Mouse (Mus musculus) c-Kit-positive CD71-positive TER-119-negative erythroid progenitor cells, embryonic 14.5 days (primary cell): Measurements from ENCODE around the gene Tusc2.
A peak's percentile ranks its signal among the peaks of the same experiment; 100 is the strongest.
"Not testable (repeated sequence)": the region's sequence is repeated elsewhere in the genome, so short reads cannot be mapped to it uniquely, and the experiment has no call there.

Experiments
- DNase-seq: peaks from one replicate; pipeline ENCODE4 v3.0.0-alpha.2; 2013; ENCODE audit warnings: low read depth

Tusc2 gene

DNA sequence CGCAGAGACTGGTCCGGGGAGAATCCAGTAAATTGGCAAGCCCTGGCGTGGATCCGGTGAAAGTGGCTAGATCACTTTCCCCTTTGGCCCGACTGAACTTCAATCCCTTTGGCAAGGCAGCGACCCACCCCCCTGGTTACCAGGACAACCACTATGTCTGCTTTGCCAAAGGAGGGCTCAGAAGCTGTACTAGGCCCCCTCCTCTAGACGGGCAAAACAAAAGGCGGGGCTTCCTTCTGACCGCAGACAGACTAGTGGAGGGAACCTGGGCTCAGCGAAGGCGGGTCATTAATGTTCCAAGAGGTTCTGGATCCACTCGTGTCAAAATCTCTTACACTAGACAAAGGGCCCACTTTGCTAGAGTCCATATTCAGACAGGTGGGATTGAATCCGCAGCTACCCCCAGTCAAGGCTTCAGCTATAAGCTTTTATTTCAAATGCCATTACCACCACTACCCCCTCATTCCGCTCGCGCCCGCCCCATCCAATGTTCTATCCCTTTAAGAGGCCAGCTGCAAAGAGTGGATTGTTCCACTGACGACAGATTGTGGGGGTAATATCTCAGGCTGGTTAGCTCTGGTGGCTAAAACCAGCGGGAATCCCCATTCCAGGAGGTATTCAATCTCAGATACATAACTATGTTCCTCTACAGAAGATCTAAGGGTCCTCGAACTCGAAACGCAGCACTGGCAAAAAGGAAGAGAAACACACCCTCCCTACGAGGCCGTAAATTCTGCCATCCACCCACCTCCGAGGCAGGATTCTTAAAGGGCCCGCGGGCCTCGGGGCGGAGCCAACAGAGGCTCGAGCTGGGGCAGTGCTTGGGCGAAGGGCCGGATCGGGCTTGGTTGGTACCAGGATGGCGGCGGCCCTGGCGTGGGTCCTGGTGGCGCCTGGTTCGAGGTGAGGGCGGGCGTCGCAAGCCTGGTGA lies 5.5 kb downstream of the Tusc2 start:
- DNase-seq: peak; percentile 85

DNA sequence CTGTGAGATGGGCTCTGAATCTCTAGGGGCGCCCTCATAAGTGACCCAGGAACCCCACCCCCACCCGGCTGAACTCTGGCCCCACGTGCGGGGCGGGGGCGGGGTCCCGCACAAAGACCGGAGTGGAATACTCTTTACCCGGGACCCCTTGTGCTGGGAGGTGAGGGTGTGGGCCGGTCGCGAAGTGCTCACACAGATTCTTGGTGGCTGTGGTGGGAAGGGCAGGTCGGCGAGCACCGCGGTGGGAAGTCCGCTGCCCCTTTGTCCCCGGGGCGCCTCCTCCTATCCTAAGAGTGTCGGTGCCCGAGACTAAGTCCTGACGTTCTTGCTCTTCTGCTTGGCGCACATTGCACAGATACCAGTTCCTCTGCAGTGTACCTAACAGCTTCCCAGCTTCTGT lies 6.2 kb downstream of the Tusc2 start:
- DNase-seq: no peak

DNA sequence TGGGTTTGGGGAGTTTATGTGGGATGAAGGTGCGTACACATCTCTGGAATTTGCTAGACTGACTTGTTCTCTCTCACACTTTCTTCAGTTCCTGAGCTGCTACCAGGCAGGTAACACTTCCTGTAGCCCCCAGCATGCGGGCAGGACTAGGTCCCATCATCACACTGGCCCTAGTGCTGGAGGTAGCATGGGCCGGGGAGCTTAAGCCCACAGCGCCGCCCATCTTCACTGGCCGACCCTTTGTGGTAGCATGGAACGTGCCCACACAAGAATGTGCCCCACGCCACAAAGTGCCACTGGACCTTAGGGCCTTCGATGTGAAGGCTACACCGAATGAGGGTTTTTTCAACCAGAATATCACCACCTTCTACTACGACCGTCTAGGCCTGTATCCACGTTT lies 7.0 kb downstream of the Tusc2 start:
- no peak for DNase-seq

DNA sequence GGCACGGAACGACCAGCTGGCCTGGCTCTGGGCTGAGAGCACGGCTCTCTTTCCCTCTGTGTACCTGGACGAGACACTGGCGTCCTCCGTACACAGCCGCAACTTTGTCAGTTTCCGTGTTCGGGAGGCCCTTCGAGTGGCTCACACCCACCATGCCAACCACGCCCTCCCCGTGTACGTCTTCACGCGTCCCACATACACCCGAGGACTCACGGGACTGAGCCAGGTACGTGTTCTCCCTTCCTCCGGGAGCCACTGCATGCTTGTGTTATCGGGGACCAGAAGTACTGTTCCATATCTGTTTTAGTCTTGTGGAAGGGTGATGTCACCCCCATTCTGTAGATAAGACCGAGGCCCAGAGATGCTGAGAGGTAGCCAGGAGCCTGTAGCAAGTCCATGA lies 7.8 kb downstream of the Tusc2 start:
- peak; percentile 69 for DNase-seq

DNA sequence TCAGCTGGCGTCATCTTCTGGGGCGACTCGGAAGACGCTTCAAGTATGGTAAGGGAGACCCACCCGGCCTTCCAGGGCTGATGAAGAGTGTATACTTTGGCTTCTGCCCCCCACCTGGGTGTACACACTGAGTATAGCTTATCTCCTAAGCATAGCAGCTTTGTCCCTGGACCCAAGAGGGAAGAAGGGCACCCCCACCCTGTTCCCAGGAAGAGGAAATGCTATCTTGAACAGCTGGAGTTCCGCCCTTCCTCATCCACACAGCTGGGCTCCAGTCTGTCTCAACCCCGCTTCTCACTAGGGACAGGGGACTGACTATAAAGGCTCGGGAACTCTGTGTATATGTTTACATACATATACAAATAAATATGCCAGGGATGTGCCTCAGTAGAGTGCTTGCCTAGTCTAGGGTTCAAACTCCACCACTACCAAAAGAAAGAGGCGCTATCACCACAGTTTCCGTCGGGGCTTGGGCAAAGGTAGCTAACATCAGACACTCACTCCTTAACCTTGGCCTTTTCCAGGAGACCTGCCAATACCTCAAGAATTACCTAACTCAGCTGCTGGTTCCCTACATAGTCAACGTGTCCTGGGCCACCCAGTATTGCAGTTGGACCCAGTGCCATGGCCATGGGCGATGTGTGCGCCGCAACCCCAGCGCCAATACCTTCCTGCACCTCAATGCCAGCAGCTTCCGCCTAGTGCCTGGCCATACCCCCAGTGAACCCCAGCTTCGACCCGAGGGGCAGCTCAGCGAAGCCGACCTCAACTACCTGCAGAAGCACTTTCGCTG lies 8.7 kb downstream of the Tusc2 start:
- no peak for DNase-seq

DNA sequence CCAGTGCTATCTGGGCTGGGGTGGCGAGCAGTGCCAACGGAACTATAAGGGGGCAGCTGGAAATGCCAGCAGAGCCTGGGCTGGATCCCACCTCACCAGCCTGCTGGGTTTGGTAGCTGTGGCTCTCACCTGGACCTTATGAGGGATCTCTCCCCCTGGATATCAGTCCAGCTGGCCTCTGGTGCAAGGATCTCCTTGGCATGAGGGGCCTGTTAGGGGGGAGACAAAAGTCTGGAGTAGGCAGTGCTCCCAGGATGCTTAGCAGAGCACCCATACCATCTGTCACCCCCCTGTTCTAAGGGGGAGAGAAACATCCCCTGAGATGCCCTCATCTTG lies 9.2 kb downstream of the Tusc2 start:
- no peak for DNase-seq

DNA sequence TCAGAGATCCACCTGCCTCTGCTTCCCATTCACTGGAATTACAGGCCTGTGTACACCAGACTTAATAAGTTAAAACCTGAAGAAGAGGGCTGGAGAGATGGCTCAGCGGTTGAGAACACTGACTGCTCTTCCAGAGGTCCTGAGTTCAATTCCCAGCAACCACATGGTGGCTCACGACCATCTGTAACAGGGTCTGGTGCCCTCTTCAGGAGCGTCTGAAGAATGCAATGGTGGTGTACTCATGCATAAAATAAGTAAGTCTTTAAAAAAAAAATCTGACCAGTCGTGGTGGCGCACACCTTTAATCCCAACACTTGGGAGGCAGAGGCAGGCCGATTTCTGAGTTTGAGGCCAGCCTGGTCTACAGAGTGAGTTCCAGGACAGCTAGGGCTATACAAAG lies 10.7 kb downstream of the Tusc2 start:
- DNase-seq: not testable (repeated sequence)

DNA sequence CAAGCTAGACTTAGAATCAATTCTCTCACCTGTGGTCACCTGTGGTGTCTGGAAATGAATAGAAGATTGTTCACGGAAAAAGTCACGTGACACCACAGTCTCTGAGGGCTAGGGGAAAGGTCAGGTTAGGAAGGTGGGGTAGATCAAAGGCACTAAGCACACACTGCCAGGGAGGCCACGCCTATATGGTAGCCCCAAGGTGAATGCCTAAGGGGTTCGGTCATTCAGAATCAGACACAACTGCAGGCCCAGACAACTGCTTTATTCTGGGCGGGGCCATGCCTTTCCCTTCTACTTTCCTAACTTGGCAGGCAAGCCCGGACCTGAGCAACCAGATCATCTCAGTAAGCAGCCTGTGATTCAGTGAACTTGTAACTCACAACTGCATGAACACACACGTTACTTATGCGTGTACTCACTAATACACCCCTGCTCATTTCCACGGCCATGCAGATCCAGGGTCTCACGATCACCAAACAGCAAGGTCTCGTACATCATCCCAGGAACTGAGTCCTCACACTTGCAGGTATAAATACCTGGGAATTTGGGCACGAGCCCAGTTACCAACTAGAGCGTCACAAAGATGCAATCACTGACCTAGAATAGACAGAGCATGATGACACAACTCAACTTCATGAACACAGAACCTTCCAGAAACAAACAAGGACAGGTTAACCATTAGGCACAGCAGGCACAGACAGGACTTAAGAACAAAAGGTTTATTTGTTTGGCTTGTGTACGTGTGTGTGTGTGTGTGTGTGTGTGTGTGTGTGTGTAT lies 12.7 kb downstream of the Tusc2 start:
- no peak for DNase-seq

DNA sequence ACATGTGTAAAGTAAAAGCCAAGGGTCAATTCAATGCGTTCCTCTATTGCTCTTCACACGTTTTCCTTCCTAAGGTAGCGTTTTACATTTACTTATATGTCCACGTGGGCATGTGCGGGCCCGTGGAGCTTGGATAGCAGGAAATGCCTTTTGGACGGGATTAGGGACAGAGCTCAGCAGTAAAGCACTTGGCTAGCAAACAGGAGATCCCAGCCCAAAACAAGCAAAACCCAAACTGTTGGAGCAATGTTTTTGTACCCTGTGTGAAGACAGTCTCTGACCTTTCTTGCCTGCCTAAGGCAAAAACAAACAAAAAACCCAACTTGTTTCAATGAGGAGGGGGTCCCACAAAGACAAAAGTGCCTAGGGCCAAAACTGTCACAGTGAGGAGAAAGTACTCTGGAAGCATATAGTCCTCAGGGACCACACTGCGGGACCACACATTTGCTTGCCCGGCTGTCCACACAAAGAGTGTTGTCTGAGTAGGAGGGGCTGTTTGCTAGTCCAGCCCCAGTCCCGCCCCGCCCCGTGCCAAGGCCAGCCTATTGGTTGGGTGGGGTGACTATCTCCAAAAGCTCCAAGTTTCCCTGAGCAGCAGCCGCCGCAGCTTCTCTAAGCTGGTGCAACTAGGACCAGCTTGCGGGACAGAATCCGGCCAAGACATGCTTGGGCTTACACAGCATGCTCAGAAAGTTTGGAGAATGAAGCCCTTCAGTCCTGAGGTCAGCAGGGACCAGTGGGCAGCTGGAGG lies 13.5 kb downstream of the Tusc2 start, which contains the start of gene Hyal1:
Gene Hyal1, plus strand, starts transcription at position 571 of the 751 bp plus-strand sequence.
- peak; percentile 81 for DNase-seq

DNA sequence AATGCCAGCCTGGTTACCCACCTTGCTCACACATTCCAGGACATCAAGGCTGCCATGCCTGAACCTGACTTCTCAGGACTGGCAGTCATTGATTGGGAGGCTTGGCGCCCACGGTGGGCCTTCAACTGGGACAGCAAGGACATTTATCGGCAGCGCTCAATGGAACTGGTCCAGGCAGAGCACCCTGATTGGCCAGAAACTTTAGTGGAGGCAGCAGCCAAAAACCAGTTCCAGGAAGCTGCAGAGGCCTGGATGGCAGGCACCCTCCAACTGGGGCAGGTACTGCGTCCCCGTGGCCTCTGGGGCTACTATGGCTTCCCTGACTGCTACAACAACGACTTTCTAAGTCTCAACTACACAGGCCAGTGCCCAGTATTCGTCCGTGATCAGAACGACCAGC lies 14.8 kb downstream of the Tusc2 start:
- no peak for DNase-seq

DNA sequence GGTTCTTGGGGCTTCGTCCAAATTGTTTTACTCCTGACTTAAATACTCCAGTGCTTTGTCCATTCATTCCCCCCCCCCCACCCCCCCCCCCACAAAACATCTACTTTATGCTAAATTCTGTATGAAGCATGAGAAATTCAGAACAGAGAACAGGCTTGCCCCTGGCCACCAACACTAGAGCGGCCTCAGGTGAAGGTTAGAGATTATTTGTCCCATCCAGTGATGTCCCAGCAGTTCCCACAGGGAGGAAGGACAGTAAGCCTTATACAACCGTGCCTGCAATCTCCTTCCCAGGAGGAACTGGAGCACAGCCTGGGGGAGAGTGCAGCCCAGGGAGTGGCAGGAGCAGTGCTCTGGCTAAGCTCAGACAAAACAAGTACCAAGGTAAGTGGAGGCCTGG lies 15.5 kb downstream of the Tusc2 start, which contains the start of gene Naa80:
Gene Naa80, plus strand, starts transcription at position 301 of the 400 bp plus-strand sequence.
- no peak for DNase-seq

DNA sequence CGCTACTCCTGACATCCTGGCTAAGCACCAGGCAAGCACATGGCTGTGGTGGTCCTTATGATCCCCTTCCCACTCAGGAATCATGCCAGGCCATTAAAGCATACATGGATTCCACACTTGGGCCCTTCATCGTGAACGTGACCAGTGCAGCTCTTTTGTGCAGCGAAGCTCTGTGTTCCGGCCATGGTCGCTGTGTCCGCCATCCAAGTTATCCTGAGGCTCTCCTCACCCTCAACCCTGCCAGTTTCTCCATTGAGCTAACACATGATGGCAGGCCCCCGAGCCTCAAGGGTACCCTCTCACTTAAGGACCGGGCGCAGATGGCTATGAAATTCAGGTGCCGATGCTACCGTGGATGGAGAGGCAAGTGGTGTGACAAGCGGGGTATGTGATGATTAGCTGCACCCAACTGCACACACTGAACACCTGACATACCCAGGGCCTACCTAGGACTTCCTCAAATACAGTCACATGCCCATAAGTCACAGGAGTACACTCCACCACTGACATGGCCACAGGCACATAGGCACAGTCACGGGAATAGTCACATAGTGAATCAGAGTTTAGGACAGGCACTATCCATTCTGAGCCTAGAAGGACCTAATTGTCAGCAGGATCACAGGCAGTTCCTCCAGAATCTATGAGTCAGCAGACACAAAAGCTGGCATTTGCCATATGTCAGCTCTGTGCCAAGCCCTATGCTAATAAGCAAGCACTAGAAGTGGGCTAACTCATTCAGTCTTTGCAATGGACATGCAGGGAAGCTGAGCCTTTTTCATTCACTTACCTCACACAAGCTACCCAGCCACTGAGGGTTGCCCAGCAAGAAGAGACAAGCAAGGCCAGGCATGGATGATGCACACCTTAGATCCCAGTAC lies 16.2 kb downstream of the Tusc2 start:
- no peak for DNase-seq

DNA sequence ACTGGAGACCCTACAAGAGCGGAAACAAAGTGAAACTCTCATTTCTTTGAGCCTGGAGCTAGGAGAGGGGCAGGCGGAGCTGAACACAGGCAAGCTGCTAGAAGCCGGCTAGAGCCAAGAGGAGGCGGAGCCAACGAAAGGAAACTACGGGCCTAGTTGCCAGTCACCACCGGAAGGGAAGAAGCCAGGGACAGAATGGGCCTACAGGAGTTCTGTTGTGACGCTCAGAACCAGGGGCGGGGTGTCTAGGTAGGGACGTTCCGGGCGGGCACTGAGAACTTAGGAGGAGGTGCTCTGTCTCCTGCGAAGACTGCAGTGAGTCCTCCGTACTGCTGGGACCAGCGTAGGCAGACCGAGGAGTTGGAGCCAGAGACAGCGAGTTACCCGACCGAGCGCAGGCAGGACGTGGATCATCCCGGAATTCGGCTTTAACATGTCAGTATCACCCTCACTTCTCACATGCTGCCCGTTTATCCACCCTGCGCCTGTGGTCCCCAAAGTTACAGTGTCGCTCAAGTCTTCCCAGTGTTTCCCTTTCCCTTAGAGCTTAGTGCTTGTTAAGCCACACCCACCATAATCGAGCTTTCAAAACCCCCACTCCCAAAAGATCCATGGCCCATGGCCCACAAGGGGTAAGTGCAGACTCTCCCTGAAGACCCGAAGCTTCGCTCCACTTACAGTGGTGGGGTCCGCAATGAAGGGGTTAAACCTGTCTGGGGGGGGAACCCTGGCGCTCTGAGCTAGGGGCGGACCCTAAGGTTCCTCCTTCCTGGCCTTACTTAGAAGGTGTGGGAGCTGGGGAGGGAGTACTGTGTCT lies 17.7 kb downstream of the Tusc2 start, which contains the start of gene Hyal3:
Gene Hyal3, plus strand, starts transcription at position 318 of the 817 bp plus-strand sequence.
- DNase-seq: peak; percentile 88

DNA sequence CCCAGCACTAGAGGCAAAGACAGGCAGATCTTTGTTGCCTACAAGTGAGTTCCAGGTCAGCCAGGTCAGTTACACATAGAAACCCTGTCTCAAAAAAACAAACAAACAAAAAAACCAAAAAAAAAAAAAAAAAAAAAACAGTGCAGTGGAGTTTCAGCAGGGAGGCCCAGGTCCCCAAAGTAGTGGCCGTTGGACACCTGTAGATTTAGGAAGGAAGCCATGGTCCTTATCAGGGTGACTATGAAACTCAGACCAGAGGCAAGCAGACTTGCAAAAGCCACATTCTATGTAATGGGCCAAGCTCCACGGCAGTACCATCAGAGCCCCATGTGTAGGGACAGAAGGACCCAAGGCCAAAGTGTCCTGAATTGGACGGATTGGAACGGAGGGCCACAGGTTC lies 18.5 kb downstream of the Tusc2 start:
- DNase-seq: no peak

DNA sequence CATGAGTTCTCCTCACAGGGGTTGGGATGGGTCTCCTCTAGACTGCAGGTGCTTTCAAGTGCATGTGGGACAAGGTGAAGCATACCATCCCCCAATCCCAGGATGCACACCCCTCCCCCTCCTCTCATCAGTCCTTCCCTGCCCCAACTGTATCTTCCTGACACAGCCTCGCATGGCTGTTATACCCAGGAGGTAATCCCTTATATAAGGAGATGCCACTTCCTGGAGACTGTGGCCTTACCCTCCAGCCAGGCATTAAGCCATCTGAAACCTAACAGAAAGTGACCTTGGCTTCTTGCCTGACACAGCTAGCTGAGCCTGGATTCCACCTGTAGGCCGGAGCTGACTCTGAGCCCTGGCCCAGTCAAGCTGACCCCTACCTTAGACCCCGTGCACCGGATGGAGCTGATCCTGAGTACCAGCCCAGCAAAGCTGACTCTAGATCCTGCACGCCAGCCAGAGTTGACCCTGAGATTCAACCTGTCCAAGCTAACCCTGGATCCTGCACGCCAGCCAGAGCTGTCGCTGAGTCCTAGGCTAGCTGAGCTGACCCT lies 19.5 kb downstream of the Tusc2 start:
- no peak for DNase-seq

DNA sequence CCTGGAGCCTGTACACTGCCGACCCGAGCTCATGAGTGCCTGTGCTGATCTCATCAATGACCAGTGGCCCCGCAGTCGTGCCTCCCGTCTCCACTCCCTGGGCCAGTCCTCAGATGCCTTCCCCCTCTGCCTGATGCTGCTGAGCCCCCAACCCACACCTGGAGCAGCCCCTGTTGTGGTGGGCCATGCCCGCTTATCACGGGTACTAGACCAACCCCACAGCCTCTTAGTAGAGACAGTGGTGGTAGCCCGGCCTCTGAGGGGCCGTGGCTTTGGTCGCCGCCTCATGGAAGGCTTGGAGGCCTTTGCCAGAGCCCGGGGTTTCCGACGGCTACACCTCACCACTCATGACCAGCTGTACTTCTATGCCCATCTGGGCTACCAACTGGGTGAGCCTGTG lies 20.1 kb downstream of the Tusc2 start:
- DNase-seq: no peak

DNA sequence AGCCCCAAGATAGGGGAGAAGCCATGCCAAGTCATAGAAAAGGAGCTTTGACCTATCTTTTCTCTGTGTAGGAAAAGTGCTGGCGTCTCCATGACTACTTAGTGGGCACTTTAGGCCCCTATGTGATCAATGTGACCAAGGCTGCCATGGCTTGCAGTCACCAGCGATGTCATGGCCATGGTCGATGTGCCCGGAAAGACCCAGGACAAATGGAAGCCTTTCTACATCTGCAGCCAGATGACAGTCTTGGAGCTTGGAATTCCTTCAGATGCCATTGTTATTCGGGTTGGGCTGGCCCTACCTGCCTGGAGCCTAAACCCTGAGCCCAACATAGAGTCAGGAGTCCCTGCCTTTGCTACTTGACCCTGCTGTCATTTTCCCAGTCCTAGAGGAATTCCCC lies 23.4 kb downstream of the Tusc2 start:
- DNase-seq: no peak

DNA sequence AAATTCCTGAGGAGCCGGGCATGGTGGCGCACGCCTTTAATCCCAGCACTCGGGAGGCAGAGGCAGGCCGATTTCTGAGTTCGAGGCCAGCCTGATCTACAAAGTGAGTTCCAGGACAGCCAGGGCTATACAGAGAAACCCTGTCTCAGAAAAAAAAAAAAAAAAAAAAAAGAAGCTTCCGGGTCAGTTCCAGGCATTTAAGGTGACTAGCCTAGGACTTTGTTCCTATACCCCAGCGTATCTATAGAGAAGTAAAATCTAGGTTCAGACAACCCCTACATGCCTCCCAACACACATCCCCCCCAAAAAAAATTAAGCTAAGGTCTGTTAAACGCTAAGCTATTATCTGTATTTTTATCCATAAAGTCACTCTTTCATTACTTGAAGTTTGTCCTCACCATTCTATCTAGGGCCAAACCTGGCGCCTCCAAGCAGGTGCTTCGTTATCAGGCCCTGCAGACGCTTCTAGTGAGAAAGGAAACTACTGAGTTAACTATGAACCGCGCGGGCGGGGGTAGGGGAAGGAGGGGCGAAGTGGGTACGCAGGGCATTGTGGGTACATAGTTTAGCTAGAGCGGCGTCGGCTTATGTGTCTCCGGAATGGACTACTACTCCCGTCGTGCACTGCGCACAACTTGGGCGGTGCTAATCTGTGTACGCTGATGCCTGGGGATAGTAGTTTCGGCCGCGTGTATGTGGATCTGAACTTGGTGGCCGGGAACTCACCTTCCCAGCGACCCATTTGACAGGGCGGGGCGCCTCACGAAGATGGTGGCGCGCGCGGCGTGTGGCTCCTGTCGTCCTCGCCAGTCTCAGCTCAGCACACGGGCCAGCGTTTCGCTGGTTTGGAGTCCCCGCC lies 24.1 kb downstream of the Tusc2 start, which contains the start of gene Ifrd2:
Gene Ifrd2, plus strand, starts transcription at position 669 of the 859 bp plus-strand sequence.
- DNase-seq: peak; percentile 99
